Mouse (Mus musculus) v-Abl transformed pro-B cells (cell line): ENCODE results near the gene Prr5l.

Experiments used
- in situ Hi-C, 2 experiments: fragments of 400-800 bp; cut with MboI; formaldehyde crosslinking; loops; one replicate each; pipeline ENCODE4 v1.15.1; 2025; ENCODE audit not compliant: unreplicated experiment in 2 of 2

Gene Prr5l

GRCm38 (mm10) chr2:101693043-101693442 lies 189.8 kb downstream of the Prr5l start:
- in situ Hi-C loops = loop anchor here (10.0 to 25.0 kb wide), 6 partner anchors 132 to 1644 kb away; partner anchors contain the start of genes Fjx1 (in 2 of the 2), Apip (in 1 of the 2) and Pdhx (in 1 of the 2)

- in situ Hi-C loops = loop anchor here (10.0 to 25.0 kb wide), 6 partner anchors 134 to 1647 kb away; partner anchors contain the start of genes Fjx1 (in 2 of the 2), Apip (in 1 of the 2) and Pdhx (in 1 of the 2)
Measured at GRCm38 (mm10) chr2:101690252-101690827, 192.5 kb downstream of the Prr5l start.

- in situ Hi-C loops = loop anchor here in 1 of 2 experiments (10.0 to 25.0 kb wide), 2 partner anchors 1387 to 1649 kb away; partner anchors contain the start of genes Apip and Pdhx
Measured at GRCm38 (mm10) chr2:101688011-101688410, 194.8 kb downstream of the Prr5l start.

- in situ Hi-C loops = loop anchor here in 1 of 2 experiments (10.0 to 25.0 kb wide), 2 partner anchors 1390 to 1653 kb away; partner anchors contain the start of genes Apip and Pdhx
Measured at GRCm38 (mm10) chr2:101684421-101684820, 198.4 kb downstream of the Prr5l start.

GRCm38 (mm10) chr2:101679164-101679784 lies 203.6 kb downstream of the Prr5l start:
- in situ Hi-C loops = loop anchor here in 1 of 2 experiments (10.0 to 25.0 kb wide), 2 partner anchors 356 to 1658 kb away; no protein-coding TSS in a partner anchor

- in situ Hi-C loops = loop anchor here in 1 of 2 experiments (10.0 to 25.0 kb wide), 2 partner anchors 356 to 1659 kb away; no protein-coding TSS in a partner anchor
Measured at GRCm38 (mm10) chr2:101678236-101679021, 204.4 kb downstream of the Prr5l start, which contains the start of gene Traf6. TSS of gene Traf6 (plus strand) at chr2:101678429.

GRCm38 (mm10) chr2:101673547-101673946 lies 209.3 kb downstream of the Prr5l start:
- in situ Hi-C loops = loop anchor here in 1 of 2 experiments (10.0 kb wide), 1 partner anchor 361 kb away; no protein-coding TSS in a partner anchor

- in situ Hi-C loops = loop anchor here (5.0 to 10.0 kb wide), 4 partner anchors 369 to 1406 kb away; partner anchors contain the start of genes Fjx1 (in 2 of the 2), Apip (in 1 of the 2) and Pdhx (in 1 of the 2)
Measured at GRCm38 (mm10) chr2:101668751-101669150, 214.1 kb downstream of the Prr5l start.

- in situ Hi-C loops = loop anchor here (5.0 to 10.0 kb wide), 4 partner anchors 372 to 1409 kb away; partner anchors contain the start of genes Fjx1 (in 2 of the 2), Apip (in 1 of the 2) and Pdhx (in 1 of the 2)
Measured at GRCm38 (mm10) chr2:101665703-101666092, 217.1 kb downstream of the Prr5l start.

GRCm38 (mm10) chr2:101665058-101665702 lies 217.6 kb downstream of the Prr5l start:
- in situ Hi-C loops = loop anchor here (5.0 to 10.0 kb wide), 4 partner anchors 372 to 1410 kb away; partner anchors contain the start of genes Fjx1 (in 2 of the 2), Apip (in 1 of the 2) and Pdhx (in 1 of the 2)
